Mouse (Mus musculus) layer of hippocampus, postnatal 14 days (tissue): ENCODE data around the gene Cox7a2l. TPM values are rescaled to one million over a fixed set of nuclear protein-coding genes. Genes with fewer than 3 reads are reported as not detected.

Experiments
- DNase-seq, 2 experiments: peaks; one replicate each; pipeline ENCODE4 v3.0.0; 2021 to 2022; ENCODE audit warnings: low spot score in 2 of 2, mixed read lengths in 1 of 2
- total RNA-seq, 2 experiments: library from RNA; stranded (reverse); gene quantifications; 2 replicates each; pipeline ENCODE4 v1.2.3; 2021

The Cox7a2l gene
- total RNA-seq, 2 experiments from 2014 or later = 184 to 185 TPM

DNA sequence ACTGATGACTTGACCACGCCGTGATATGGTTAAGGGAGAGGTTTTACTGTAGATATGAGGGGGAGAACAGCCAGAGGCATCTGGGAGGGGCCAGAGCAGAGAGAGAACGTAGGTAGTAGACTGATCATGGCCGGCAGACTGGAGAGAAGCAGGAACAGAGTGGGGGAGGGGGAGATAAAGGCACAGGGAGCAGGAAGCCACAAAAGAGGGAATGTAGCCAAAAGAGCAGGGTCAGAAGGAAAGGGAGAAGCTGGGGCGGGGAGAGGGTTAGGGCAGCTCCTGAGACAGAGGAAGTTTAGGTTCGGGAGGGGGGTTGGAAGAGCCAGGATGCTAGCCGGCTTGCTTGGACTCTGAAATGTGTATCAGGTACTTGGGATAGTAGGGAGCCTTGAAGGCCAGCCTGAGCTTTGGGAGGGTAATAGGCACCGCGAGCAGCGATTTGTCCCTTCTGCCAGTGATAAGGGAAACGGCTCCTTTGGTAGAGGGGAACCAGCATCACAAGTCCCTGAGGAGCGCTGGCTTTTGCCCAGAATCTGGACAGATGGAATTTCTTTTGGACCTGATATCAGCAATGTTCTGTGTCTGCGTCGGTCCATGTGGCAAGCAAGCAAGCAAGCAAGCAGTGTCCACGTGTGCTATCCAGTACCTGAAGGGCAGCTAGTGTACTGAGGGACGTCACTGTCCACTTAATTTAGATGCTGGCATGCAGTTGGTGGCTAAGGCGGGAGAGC, 10.7 kb upstream of the Cox7a2l start:
- DNase-seq = no peak

GRCm38 (mm10) chr17:83526624-83527532, 9.7 kb upstream of the Cox7a2l start:
- no peak for DNase-seq

DNA sequence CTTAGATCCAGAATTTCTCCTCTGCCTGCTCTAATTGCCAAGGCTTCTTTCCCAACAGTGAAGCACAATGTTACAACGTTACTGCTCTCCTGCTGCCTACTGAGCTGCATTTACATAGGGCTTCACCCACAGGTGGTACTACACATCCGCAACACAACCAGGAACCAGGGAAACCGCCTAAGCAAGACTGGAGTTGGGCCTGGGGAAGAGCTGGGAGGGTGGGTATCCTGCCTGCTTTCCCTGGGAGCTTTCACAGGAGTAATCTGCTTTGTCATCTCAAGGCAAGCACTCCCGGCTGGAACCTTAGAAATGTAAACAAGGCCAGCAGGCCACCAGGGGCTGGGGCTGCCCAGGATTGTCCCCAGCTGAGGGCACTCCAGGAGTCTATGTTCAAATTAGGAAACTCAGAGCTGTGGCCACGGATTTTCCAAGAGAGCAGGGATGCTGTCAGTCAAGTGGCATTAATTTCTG, 9.0 kb upstream of the Cox7a2l start:
- DNase-seq = no peak

DNA sequence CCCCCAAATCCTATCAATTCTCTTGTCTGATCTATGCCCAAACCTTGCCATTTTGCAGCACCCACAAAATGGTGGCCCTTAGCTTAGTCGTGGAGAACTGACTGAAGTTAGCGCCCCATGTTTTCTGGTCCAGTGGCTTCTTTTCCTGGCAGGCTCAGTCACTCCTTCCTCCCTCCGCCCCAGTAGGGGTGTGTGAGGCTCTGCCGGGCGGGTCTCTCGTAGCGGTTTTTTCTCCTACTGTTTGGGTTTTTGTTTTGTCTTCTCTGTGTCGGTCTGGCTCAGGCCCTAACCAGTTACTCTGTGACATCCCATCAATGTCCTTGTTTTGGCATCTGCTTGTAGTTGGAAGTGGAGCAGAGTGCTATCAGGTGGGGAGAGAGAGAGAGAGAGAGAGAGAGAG, 8.5 kb upstream of the Cox7a2l start:
- DNase-seq = no peak

- no peak for DNase-seq
These were observed 7.6 kb upstream of the Cox7a2l start for GRCm38 (mm10) chr17:83524753-83525152.

DNA sequence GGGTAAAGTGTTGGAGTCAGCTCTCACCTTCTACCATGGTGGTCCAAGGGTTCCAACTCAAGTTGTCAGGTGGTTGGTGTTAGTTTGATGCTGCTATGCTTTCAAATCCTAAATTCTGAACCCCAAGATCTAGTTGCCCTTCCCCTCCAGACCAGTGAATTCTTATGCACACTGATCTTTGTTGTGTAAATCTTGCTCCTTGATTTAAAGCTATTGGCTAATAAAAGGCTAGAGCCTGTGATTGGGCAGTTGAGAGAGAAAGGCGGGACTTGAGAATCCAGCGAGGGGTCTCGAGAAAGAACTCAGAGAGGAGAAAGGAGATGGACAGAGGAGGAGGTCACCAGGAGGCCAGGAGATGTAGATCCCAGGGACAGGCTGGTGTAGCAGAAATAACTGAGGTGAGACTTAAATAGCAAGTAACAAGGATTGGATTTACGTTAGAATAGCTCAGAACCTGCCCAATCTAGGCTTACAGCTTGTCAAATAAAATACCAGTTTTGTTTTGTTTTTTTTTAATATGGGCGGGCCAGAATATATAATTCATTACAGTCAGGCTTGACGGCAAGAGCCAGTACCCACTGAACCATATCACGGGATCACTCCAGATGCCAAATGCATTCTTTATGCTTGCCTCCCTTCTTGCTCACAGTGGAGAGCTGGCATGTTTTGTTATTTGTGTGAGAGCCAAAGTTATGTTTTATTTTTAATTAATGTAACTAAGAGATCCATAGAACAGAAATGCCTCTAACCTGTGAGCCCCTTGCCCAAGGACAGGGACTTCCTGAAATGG, 5.7 kb upstream of the Cox7a2l start:
- DNase-seq = no peak

GRCm38 (mm10) chr17:83521881-83522280, 4.8 kb upstream of the Cox7a2l start:
- DNase-seq = no peak

DNA sequence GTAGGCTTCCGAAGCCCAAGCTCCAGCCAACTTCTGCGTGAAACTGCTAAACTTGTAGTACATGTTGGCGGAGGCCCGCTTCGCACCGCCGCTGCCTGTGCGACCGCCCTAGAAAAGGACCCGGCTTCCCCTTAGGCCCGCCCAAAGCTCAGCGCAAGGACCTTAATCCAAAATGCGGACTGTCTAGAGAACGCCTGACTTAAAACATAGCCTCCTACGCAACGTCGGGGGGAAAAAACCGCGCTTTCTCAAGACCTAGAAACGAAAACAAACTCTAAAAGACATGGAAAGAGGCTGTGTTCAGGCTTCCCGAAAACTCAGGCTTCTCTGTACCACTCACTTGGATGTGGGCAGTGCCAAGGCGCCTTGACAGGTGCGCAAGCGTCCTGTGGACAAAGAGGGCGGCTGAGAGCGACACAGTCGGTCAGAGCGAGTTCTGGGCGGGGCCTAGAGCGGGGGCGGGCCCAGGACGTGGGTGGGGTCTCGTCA, 2.9 kb downstream of the Cox7a2l start:
- DNase-seq = peak; percentile 91

- no peak for DNase-seq
These were observed 3.4 kb downstream of the Cox7a2l start for GRCm38 (mm10) chr17:83513655-83514212.

DNA sequence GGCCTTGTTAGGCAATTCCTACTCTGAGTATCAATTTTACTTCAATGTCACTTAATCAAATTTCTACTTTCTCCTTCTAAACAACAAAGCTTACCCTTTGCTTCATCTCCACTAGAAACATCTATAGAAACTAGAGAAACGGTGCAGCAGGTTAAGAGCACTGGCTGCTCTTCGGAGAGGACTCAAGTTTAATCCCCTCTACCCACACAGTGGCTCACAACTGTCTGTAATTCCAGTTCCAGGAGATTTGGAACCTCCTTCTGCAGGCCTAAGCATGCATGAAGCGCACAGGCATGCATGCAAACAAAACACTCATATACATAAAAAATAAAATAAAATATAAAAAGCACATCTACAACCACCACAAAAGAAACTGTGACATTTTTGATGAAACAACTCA, 5.0 kb downstream of the Cox7a2l start:
- no peak for DNase-seq

DNA sequence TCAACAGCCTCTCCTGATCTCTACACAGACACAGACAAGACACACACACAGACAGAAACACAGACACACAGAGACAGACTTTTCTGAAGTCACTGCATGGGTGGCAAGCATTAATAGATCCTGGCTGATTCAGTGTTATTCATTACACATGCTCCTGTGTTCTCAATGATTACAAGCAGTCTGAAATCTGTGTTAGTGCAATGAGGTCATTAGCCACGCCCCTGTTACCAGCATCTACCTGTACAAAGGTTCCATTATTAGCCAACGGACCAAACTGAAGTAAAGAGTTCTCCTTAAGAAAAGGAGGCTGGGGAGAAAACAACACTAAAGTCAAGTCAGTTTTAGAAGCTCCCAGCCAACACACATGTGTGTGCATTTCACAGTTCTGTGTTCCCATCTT, 13.4 kb downstream of the Cox7a2l start:
- no peak for DNase-seq

- DNase-seq = no peak
These were observed 17.4 kb downstream of the Cox7a2l start for GRCm38 (mm10) chr17:83499692-83500091.

DNA sequence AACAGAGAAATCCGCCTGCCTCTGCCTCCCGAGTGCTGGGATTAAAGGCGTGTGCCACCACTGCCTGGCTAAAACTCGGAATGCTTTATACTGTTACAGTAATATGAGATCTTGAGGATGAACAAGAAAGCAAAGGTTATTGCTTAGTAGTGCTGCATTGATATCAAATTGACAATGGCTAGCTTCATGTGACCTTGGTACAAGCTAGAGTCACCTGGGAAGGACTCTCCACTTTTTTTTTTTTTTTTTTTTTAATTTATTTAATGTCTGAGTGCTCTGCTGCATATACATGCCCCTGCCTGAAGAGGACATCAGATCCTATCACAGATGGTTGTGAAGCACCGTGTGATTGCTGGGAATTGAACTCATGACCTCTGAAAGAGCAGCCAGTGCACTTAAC, 18.2 kb downstream of the Cox7a2l start:
- no peak for DNase-seq

DNA sequence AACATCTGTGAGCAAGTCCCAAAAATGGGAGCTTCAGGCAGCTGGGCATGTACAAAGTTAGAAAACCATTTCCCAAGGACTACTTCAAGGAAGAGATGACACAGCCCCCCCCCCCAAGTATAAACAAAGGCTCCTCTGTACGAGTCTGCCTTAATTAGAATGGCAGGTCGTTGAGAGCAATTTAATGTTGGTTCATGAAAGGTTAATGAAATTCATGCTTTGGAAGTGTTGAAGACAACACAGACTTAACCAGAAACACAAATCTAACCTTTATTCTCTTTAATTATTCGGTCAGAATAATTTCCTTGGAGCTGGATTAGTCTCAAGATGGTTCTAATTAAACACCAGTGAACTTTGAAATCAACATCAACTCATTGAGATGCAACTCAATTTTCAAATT, 29.4 kb downstream of the Cox7a2l start:
- DNase-seq = no peak

DNA sequence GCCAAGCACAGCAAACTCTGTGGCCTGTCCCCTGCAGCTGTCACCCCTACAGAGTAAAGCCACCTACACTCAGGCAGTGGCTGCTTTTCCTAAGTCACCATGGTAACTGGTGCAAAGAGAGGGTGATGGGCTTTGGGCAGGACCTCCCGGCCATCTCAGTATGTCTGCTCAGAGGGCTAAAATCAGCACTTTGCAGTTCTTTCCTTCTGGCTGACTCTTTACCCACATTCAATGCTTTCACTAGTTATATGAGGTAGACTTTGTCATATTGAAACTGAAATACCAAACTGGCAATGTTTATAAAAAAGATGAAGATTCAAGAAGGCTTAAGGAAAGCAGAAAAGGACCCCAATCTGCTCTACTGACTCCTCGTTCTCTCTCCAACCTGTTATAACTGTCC, 33.3 kb downstream of the Cox7a2l start:
- DNase-seq = no peak

- DNase-seq = no peak
These were observed 34.2 kb downstream of the Cox7a2l start for GRCm38 (mm10) chr17:83482817-83483536.

GRCm38 (mm10) chr17:83481551-83481950, 35.6 kb downstream of the Cox7a2l start:
- peak in 1 of 2 experiments; percentile 10 for DNase-seq

- no peak for DNase-seq
These were observed 40.0 kb downstream of the Cox7a2l start for GRCm38 (mm10) chr17:83477089-83477488.

DNA sequence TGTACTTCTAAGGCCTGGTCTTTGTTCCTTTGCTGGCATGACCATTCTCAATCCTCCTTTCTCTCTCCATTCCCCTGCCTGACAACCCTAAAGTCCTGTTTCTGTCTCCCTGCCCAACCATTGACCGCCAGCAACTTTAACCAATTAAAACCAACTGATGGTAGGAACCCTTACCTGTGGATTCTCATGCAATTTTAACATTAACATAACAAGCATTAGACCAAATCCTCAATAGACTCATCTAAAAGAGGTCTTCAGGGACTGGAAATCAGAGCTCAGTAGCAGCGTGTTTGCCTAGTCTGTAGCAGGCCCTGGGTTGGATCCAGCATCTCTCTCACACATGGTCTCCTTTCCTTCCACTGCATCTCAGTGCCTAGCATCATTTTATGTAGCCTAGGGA, 47.5 kb downstream of the Cox7a2l start:
- no peak for DNase-seq

- DNase-seq = no peak
These were observed 50.4 kb downstream of the Cox7a2l start for GRCm38 (mm10) chr17:83466697-83467251.
